Mouse (Mus musculus) kidney, adult 18-20 months (tissue): ENCODE results near the gene Dexi.

Experiments used
- DNase-seq: peaks from one replicate; pipeline ENCODE4 v3.0.0; 2021

The Dexi gene

DNA sequence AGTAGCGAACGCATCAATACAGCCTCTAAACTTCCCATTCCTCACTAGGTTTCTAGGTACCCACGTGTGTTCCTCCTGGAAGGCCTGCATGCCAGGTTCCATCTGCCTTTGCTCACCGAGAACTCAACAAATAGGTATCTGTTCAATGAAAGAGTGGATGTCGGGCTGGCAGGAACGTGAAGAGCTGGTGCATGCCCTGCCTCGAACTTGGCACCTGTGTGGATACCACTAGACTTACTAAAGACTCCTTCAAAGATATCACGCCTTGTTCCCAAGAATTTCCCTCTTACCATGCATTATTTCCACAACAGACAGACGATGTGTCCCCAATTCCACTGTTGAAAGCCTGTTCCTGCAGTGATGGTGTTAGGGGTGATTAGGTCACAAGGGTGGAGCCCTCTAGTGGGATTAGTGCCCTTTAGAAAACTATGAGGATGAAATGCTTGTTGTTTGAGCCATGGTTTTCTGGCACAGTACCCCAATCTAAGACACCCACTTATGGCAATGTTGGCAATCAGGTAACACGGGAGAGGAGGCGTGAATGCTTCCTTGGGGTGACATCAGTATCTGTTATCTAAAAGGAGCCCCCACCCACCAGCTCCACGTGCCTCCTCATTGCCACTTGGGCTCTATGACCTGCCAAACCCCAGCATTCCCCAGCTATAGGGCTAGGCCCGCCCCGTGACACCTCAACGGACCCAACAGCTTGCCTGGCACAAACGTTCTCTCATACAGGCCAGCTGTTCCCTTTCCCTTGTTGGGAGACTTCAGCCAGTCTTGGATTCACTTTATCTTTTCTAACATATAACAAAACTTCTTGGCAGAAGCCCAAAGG lies 1.9 kb downstream of the Dexi start:
- no peak for DNase-seq

DNA sequence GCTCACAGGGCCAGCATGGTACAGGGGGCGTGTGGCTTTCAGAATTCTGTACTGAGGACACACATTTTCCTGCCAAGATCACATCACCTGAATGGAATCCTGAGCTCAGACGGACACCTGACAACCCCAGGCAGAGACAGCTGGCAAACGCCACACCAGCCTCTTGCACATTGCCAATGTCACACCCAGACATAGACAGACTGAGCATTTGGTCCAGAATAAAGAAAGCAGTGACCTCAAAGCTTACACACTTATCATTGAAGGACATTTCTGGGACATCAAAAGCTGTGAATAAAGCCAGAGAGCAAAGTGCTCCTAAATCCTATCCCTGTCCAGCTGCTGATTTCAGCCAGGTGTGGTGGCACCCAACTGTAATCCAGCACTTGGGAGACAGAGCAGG lies 5.9 kb downstream of the Dexi start:
- DNase-seq = no peak

DNA sequence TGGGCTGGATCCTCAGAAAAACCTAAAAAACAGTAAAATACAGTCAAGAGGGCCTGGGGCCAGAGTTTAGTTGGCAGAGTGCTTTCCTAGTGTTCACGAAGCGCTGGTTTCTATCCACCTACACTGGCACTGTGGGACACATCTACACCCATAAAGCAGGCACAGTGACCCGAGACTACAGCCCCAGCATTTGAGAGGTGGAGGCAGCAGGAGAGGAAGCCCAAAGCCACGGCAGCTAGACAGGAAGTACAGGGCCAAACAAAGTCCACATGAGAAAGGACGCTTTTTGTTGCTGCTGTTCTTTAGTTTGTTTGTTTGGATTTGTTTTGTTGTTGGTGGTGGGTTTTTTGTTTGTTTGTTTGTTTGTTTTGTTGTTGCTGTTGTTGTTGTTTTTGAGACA lies 6.5 kb downstream of the Dexi start:
- DNase-seq = no peak

DNA sequence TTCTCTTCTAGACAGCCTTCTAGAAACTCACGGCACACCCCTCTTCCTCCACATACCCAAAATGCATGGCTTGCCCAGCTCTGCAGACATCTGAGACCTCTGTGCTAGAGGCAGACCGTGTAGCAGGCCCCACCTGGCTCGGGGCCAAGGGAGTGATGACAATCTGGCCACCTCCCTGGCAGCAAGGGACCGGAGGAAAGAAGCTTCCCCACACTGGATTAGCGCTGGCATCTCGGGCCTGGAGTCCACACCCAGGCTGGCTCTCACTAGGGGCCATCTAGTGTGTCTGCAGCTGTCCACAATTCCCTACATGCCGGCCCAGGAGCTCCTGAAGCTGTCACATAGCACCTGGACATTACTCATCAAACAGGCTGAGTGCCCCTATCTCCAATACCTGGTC lies 8.3 kb downstream of the Dexi start:
- no peak for DNase-seq

DNA sequence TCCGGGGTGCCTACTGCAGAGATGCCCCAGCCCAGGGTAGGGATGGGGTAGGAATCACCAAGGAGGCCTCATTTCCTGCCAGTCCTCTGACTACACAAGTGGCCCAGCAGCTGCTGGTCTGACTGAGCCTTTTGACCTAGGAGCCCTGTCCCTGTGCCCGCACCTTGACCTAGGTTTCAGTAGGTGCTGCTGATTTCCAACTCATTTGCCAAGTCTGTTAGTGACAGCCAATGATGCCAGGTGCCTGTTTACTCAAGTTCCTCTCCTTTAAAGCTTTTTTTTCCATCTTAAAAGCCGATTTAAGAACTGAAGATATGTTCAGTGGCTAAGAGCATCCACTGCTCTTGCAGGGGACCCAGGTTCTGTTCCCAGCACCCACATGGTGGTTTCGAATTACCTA lies 9.1 kb downstream of the Dexi start:
- DNase-seq = no peak

DNA sequence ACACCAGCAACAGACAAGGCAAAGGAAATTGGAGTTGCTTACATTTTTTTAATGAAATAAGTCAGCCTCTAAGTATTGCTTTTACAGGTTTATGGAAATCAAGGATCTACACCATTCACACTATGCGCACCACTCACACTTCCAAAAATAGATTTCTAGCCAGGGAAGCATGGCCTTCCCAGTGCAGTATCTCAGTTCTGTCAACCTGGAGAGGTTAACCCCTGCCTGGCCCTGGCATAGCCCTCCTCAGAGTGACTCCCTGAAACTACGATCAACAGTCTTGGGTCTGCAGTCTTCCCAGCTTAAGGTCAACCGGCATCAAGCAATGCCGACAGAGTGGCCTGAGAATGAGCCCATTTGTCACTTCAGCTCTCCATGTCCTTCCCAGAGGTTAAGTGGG lies 12.7 kb downstream of the Dexi start:
- DNase-seq = no peak

DNA sequence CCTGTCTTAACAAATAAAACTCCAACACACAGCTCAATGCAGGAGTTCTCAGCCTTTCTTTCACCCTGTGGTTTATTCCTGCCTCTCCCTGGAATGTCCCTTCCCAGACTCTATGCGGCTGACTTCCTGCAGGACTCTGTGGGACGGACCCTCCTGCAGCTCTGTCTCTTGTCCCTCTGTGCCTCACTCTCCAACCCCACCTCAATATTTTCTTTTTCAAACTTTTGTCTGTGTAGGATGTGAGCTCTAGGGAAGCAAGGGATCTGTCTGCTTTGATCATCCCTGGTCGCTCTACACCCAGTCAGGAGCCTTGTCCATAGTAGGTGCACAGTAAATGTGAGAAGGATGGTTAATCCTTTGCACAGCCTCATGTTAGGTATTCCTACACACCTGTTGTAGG lies 14.5 kb downstream of the Dexi start:
- no peak for DNase-seq

DNA sequence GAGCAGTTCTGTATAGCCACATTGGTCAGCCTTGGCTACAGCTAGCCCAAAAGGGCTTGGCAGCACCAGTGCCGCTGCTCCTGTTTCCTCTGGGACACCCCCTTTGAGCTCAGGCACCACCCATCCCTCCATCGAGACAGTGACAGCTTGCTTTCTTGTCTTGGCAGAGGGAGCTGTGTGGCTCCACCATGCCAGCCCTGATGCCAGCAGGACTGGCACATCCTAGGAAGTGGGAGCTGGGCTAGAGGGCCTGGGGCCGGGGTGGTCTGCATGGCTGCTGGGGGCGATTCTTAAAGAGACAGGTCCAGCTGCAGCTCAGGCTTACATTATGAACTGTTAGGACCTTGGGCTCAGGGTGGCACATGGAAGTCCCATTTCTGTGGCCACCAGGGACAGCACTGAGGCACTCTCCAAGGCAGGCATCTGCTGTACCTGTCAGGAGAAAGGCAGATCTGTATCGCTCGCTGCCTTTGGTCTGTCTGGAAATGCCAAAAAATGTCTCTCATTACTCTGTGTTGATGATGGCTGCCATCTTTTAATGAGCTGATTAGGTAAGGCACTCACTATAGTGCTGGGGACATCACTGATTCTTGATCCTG lies 15.7 kb downstream of the Dexi start:
- DNase-seq = no peak

DNA sequence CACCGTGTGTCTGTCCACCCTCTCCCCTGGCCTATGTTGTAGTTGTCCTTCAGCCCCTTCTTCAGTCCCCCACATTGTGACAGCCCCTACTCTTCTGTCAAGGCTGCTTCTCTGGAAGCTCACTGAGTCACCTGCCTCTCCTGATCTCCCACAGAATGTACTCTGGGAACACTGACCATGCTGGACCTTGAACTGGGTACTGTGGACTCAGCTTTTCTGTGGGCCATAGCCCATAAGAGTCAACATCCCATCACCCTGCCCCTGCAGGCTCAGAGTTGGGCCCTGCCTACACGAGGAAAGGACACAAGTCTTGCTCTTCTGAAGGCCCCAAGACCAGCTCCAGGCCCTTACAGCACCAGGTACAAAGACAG lies 17.3 kb downstream of the Dexi start:
- no peak for DNase-seq

DNA sequence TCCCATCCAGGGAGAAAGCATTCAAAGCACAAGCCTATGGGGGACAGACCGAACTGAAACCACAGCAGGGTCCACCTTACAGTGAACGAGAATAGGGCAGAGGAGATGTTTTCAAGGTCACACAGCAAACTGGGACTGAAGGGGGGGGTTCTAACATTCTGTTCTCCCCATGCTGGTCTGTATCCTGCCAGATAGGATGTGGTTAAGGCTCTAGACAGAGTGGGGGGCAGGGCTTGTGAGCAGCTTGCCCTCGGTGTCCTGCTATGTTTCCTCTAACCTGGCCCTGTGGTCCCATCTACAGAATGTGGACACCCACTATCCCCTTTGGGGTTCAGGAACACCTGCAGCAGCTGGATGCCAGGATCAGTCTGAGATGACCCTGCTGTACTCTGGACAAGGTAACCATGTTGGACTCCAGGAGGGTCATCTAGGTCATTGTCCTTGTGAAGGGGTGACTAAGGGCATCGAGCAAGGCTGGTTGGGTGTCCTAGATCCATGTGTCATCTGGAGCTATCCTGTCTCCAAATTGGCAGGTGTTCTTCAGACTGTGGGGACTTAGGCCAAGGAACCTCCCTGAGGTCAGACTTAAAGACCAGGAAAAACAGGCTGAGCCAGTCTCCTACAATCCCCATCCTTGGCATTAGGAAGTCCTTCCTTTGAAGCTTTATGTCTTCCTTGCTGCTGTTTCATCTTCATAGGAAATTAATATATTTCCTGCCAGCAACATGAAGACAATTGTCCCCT lies 17.8 kb downstream of the Dexi start:
- no peak for DNase-seq

DNA sequence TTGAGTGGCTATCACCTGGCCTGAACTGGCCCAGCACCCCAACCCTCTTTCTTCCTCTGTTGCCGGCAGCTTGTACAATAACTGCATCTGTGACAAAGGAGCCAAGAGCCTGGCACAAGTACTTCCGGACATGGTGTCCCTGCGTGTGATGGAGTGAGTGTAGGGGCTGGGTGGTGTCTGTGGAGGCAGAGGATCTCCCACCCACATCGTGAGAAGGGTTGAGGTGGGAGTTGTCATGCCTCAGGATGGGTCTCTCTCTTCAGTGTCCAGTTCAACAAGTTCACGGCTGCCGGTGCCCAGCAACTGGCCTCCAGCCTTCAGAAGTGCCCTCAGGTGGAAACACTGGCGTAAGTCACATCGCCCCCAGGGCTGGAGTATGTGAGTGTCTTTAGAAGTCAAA lies 19.2 kb downstream of the Dexi start:
- no peak for DNase-seq

DNA sequence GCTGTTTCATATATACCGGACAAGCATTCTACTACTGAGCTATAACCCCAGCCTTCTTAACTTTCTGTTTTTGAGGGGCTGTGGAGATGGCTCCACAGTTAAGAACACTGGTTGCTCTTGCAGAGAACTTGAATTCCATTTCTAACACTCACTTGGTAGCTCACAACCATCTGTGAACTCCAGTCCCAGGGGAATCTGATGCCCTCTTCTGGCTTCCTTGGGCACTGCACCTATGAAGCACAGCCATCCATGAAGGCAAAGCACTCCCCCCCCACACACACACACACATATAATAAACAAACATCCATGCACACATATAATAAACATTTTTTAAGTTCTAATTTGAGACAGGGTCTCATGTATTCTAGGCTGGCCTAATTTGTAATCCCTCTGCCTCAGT lies 20.0 kb downstream of the Dexi start:
- DNase-seq = peak; percentile 83

DNA sequence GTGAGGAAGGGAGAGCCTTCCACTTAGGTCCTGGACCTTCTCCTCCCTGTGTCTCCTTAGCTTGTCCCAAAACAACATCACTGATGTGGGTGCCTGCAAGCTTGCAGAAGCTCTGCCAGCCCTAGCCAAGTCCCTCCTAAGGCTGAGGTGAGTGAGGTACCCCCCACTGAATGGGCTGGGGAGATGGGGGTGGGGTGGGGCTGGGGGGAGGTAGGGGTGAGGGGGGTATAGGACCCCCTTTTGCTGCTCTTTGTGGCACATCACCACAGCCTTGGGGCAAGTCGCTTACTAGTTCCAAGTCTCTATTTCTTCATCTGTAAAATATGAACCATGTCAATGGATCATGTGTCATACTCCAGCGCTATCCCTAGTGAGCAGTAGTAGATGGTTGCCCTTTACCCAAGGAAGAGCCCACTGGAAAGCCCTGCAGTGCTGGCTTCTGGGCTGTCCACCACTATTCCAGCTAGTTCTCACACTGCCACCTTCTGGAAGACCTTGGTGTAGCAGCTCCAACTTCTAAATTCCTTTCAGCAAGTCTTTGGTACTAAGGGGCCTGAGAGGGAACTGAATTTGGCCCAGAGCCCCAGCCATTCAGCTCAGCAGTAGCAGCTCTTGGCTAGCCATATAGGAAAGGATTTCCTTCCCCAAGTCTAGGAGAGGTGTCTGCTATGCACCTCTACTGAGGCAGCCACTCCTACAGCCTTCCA lies 21.8 kb downstream of the Dexi start:
- peak; percentile 85 for DNase-seq

DNA sequence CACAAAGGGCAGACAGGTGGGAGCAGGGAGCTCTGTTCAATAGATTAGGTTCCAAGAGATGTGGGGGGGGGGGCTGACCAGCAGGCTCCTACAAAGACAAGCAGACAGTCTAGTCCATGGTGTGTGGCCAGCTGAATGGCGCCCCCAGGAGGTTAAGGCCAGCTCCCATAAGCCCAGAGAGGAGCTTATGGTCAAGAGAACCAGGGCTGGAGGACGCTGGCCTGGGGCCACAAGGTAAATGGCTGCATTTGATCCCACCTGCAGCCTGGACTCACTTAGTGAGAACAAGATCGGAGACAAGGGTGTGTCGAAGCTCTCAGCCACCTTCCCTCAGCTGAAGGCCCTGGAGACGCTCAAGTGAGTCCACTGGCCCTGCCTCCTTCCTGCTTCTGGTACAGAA lies 24.8 kb downstream of the Dexi start:
- no peak for DNase-seq

DNA sequence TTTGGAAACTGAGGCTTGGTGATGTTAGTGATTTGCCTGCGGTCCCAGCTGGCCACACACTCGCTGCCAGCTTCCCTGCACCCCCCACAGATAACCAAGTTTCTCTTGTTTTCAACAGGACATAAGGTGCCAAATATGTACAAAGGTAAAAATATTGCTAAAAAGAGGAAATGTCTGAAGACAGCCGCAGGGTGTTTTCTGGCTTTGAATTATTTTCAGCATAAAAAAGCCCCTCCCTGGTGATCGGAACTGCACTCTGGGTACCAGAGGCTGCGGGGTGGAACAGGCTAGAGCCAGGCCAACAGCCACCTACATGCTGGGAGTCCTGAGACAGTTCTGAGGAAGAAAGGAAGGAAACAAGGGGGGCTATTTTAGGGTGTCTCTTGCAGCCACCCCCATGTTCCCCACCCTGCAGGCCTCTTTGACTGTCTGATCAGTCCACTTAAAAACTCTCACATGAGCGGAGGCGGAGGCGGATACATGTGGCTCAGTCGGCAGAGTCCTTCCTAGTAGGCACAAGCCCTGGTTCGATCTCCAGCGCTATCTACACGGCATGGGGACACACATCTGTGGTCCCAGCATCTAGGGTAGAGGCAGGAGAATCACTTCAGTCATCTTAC lies 26.8 kb downstream of the Dexi start:
- no peak for DNase-seq

DNA sequence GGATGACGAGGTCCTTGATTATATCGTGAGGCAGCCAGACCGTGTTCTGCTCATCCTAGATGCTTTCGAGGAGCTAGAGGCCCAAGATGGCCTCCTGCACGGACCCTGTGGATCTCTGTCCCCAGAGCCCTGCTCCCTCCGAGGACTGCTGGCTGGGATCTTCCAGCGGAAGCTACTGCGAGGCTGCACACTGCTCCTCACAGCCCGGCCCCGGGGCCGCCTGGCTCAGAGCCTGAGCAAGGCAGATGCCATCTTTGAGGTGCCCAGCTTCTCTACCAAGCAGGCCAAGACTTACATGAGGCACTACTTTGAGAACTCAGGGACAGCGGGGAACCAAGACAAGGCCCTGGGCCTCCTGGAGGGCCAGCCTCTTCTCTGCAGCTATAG lies 31.7 kb downstream of the Dexi start:
- DNase-seq = no peak

DNA sequence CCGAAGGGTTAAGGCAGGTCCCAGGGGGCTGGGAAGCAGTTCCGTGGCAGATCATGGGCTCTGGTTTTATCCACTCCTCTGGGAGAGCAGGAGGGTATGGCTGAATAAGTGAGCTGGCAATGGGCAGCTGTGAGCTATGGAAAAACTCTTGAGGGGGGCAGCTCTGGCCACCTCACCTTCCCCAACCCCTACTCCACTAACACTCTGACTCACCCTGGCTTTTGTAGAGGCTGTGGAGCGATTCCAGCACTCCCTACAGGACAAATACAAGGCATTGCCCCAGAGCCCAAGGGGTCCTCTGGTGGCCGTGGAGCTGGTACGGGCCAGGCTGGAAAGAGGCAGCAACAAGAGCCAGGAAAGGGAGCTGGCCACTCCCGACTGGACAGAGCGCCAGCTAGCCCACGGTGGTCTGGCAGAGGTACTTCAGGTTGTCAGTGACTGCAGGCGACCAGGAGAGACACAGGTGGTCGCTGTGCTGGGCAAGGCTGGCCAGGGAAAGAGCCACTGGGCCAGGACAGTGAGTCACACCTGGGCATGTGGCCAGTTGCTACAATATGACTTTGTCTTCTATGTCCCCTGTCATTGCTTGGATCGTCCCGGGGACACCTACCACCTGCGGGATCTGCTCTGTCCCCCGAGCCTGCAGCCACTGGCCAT lies 32.2 kb downstream of the Dexi start:
- no peak for DNase-seq

DNA sequence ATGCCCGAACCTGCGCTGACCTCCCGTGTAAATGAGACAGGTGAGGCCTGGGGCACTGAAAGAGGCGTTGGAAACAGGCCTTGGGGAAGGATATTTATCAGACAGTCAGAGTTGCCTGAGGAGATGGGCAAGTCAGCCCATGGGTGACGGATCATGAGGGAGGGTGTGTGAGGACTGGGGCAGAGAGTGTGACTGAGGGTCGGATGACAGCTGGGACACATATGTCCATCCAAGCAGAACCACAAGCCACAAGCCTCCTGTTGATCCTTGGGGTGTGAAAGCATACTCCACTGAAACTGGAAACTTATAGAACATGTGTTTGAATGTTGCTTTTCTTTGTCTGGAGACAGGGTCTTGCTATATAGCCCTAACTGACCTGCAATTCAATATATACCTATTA lies 34.2 kb downstream of the Dexi start:
- no peak for DNase-seq

DNA sequence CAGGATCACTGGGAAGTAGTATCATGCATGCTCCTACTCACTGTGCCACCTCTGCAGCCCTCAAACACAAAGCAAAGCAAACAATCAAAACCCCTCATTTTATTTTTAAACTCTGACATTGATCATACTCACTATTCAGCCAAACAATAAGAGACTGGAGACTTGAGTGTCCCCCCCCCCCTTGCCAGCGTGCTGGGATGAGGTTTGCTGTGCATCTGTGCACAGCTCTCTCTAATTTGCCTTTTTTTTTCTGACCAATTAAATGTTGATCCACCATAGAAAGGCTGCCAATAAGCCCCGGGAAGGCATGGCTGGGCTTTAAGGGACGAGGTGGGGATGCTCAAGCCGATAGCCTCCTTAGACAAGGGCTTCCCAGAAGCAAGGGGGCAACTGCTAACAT lies 35.4 kb downstream of the Dexi start:
- no peak for DNase-seq

DNA sequence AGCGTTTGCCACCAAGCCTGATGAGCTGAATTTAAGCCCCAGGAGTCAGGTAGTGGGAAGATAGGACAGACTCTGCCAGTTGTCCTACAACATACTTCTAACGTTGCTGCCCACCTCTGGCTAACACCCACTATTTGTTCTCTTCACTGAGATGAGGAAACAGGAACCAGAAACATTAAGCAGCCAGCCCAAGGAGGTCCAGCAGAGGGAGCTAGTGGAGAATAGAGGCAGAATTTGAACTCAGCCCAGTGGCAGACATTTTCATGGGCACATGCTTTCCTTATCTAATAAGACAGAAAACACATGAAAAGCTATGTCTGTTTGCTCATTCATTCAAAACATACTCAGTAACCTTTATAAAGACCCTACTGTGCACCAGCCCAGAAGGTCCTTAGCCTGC lies 39.8 kb downstream of the Dexi start:
- no peak for DNase-seq

DNA sequence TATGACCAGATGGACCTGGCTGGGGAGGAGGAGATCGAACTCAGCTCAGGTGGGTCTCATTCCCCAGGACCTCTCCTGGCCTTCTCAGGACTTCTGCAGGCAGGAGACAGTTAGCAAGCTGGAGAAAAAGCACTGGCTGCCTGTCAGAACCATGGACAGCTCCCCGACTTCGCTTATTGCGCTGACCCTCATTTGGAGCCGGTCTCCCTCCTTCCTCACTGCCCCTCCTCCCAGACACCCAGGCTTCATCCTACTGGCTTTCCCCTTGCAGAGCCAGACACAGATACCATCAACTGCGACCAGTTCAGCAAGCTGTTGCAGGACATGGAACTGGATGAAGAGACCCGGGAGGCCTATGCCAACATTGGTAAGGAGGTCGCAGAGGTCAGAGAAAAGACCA lies 41.0 kb downstream of the Dexi start:
- DNase-seq = peak; percentile 43

DNA sequence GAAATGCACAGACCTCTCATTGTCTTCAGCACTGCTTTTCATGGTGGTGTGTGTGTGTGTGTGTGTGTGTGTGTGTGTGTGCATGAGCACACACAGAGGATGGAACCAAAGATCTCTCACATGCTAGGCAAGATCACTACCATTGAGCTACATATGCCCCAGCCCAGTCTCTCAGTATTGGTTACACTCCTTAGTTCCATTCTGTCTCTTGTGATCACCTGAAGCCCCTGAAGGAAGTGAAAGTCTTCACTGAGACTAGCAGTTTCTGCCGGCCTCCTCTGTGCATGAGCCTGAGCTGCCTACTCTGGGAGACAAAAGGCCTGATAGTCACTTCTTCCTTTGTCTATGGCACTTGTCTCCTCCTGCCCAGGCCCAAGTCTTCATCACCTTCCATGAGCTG lies 43.7 kb downstream of the Dexi start:
- no peak for DNase-seq
